Mouse (Mus musculus) myocyte (in vitro differentiated cells): Measurements from ENCODE around the gene Eif4e3.

Experiments used
- CEBPB ChIP-seq: IDR thresholded peaks from 2 replicates; pipeline ENCODE4 v1.6.1; 2011; ENCODE audit warnings: mild to moderate bottlenecking, moderate library complexity; ENCODE audit not compliant: poor library complexity, insufficient read depth, severe bottlenecking
- E2F4 ChIP-seq: IDR thresholded peaks from one replicate; pipeline ENCODE4 v1.6.1; 2011; ENCODE audit warnings: mild to moderate bottlenecking, control low read depth, moderate library complexity; ENCODE audit not compliant: insufficient read depth
- MAX ChIP-seq: IDR thresholded peaks from one replicate; pipeline ENCODE4 v1.6.1; 2011; ENCODE audit warnings: low read depth, mild to moderate bottlenecking, control low read depth
- MYOD1 ChIP-seq, 3 experiments: IDR thresholded peaks; one replicate each; pipeline ENCODE4 v1.6.1; 2011; ENCODE audit warnings: control low read depth in 2 of 3, low read depth in 2 of 3, mild to moderate bottlenecking in 2 of 3, moderate library complexity in 1 of 3; ENCODE audit not compliant: insufficient read length in 2 of 3, control insufficient read depth in 1 of 3
- MYOG ChIP-seq, 3 experiments: IDR thresholded peaks; one replicate each; pipeline ENCODE4 v1.6.1; 2011; ENCODE audit warnings: control low read depth in 2 of 3, low read depth in 2 of 3, mild to moderate bottlenecking in 2 of 3; ENCODE audit not compliant: insufficient read length in 2 of 3, control insufficient read depth in 1 of 3, insufficient read depth in 1 of 3
- POLR2A ChIP-seq: IDR thresholded peaks from one replicate; pipeline ENCODE4 v1.6.1; 2011; ENCODE audit warnings: low read depth, mild to moderate bottlenecking, control low read depth, moderate library complexity; ENCODE audit not compliant: insufficient read length
- POLR2AphosphoS2 ChIP-seq: IDR thresholded peaks from one replicate; pipeline ENCODE4 v1.6.1; 2011; ENCODE audit warnings: low read depth, control low read depth; ENCODE audit not compliant: insufficient read length
- TCF12 ChIP-seq: IDR thresholded peaks from one replicate; pipeline ENCODE4 v1.6.1; 2011; ENCODE audit warnings: mild to moderate bottlenecking, control low read depth; ENCODE audit not compliant: poor library complexity, insufficient read depth, severe bottlenecking
- TCF3 ChIP-seq: IDR thresholded peaks from one replicate; pipeline ENCODE4 v1.6.1; 2011; ENCODE audit warnings: low read depth, control low read depth; ENCODE audit not compliant: insufficient read length
- USF1 ChIP-seq: IDR thresholded peaks from one replicate; pipeline ENCODE4 v1.6.1; 2011; ENCODE audit warnings: low read depth, mild to moderate bottlenecking, control low read depth, moderate library complexity

GRCm38 (mm10) chr6:99637456-99637855 lies 29.1 kb downstream of the Eif4e3 start:
- TF ChIP-seq MAX (no peak), POLR2A (no peak), USF1 (no peak), E2F4 (no peak), TCF3 (no peak), TCF12 (no peak), MYOG (IDR thresholded peaks at IDR 0.05; ENCODE audit: control insufficient read depth in 1 of 3, insufficient read depth in 1 of 3, insufficient read length in 2 of 3, low read depth in 2 of 3) (no peak), MYOD1 (IDR thresholded peaks at IDR 0.05; ENCODE audit: control insufficient read depth in 1 of 3, insufficient read length in 2 of 3, low read depth in 2 of 3) (no peak), CEBPB (no peak), POLR2AphosphoS2 (no peak)
